Mouse (Mus musculus) embryo, embryonic 10 days (tissue): Measurements from ENCODE around the gene Tgm2.

Experiments used
- DNase-seq: peaks from one replicate; pipeline ENCODE4 v3.0.0-alpha.2; 2015; ENCODE audit warnings: low spot score

Tgm2 gene

DNA sequence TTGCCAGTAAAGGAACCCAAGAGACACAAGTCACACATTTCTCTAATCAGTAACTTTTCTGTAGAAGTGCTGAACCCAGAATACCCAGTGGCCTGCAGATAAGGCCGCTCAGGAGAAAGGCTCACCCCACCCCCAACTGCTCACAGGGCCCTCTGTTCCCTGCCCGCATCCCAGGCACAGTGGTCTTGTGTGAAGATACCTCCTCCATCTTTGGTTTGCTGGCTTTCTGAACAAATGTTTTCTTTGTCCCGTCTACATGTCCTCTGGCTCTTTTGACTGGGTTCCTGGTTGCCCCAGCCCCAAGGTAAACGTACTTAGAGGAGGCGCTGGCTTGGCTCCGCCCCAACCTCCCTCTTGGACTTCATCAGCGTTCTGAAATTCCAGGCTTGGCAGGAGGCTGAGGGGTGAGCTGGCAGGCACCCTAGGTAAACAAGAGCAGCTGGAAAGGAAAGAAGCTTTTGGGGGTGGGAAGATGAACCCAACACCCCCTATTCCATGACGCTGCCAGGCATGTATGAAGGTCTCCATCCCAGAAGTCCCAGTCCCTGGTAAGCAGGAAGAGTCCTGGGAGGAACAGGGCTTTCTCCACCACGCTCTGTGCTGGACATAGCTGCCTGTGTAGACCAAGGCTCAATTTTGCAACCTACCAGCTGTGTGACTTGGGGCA is 32.5 kb downstream of the Tgm2 start:
- DNase-seq: peak; percentile 31

DNA sequence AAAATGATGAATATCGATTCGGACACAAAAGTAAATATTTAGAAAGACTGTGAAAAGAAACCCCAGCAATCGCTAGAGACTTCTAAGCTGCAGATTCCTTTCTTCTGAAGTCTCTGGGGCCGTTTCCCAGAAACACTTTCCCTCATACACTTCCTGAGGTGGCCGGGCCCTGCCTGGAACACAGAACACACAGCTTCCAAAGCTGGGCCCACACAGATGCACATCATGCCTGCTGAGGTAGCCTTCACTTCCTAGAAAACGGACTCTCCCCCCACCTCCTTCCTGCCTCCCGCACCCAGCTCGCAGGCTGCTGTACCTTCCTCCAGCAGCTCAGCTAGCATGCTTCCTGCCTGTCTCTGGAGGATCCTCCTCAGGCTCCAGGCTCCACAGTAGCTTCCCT is 36.7 kb downstream of the Tgm2 start:
- peak; percentile 10 for DNase-seq

DNA sequence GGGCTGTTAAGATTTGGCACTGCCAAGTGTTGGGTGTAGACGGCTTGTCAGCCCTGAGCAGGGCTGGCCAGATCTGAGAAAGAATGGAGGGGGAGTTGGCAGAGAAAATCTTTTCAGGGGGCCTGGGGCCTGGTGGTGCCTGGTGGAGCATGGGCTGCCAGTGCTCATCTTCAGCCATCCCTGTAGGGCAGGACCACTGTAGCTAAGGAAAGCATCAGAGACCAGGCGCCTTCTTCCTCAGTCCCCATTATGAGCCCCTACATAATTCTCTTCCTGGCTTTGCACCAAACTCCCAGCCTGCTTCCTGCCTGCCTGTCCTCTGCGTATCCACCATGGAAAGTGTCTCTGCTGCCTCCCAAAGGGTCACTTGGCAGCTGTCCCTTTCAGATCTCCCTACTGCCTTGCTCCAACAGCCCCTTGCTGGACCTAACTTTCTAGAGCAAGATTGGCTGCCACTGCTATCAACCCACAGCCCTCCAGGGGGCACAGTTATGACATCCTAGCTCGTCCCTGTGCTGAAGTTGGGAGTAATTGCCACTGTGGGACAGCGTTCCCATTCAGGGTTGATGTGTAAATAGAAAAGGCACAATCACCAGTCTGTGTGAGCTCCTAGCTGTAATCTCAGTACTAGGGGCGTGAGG is 39.2 kb downstream of the Tgm2 start:
- DNase-seq: peak; percentile 85

DNA sequence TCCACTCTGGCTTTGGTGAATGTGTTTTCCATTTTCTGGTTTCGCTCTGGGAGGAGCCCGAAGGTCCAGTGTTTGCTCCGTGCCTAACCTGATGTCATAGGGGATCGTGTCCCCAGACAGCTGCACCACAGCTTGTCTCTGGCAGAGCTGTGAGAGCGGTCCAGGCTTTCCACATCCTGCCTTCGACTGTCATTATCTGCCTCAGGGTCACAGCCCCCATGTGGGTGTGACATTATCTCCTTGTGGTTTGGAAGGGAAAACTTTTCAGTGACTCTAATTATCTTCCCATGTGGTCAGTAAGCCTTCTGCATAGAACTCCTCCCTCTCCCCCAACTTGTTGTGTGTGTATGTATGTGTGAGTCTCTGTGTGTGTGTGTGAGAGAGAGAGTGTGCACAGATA is 40.6 kb downstream of the Tgm2 start:
- no peak for DNase-seq

DNA sequence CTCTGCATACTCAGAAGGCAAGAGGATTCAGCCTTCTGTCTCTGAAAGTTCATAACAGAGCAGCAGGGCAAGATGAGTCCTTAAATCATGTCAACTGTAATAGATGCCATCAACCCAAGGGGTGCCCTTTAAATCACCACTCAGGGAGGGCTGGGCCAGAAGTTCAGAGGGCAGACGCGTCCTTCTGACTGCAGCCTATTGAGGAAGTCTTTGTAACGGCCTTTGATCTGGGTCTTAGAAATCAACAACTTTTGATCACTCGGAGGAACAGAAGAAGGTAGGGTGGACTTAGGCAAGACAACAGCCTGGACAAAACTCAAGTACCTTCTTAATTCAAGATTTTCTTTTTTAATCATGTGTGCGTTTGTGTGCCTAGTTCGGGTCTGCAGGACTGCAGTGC is 41.3 kb downstream of the Tgm2 start:
- peak; percentile 13 for DNase-seq

DNA sequence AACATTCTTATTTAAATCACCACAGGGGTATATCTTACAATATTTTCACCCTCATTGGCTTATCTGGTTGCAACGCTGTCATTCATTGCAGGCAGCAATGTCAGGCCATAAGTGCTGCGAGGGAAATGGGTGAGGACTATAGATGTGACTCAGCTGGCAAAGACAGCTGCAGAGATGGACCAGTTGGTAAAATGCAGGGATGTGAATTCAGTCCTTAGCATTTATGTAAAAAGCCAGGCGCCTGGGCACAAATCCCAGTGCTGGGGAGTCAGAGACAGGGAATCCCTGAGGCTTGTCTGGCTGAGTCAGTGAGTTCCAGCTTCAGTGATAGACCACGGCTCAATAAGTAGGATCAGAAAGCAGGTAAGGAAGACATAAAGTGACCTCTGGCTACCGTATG is 44.5 kb downstream of the Tgm2 start:
- DNase-seq: no peak

DNA sequence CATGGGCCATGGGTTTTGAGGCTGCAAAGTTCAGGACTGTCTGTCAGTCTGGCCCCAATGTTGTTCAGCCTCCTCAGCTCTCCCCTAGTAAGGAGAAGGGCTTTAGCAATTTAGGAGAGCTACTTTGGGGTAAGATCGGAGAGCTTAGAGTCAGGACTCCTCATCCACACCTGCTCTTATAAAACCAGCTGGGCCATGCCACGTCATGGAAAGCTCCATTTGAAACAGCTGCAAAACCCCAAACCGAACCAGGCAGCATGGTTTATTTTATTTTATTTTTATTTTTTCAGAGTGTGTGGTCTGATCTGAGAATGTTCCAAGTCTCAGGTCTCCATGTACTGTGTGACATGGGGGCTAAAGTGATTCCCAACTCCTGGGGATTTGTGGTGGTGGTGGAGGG is 46.7 kb downstream of the Tgm2 start:
- no peak for DNase-seq

DNA sequence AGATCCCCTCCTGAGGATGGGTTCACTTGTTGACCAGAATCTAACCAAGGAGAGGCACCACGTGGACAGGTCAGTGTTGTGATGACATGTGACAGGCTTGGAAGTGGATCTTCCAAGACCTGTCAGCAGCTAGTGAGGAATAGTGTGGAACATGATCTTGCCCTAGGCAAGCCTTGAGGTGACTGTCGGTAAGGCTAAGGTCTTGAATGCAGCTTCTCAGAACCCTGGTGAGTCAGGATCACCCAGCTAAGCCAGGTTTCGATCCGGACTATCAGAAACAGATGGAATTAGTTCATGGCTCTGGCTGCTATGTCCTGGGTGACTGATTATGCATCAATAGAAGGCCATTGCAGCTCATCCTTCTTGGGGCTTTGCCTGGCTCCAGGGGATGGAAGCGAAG is 47.5 kb downstream of the Tgm2 start:
- no peak for DNase-seq

DNA sequence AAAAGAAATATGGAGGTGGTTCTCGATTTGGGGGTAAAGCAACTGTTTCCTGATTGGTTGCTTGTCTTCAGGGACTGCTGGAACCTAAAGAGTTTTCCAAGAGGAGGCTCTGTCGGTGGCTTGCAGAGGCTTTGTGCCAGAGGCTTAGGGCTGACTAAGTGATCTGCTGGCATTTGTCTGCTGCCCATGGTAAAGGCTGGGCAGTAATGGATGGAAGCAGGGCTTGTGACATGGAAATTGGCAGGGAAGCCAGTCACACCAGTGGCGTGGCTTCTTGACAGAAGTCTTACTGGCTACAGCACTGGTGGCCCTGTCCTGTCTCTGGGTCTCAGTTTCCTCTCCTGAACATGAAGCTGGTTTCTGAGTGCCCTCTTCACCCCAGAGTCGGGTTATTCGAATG is 49.2 kb downstream of the Tgm2 start:
- DNase-seq: no peak

DNA sequence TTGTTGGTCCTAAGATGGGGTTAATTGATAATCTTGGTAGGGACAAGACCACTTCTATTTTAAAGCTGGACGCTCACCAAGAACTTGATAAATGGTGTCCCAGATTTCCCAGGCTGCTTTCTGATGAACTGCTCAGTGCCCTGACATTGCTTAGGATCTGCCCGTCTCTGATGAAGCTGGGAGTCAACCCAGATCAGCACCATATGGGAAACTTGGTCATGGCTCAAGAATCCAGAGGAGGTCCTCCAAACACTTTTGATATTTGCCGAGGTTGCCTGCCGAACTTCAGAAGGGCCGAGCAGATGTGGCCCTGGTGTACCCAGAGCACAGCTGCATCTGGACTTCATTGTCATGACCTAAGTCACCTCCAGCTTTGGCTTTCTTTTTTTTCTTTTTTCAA is 51.4 kb downstream of the Tgm2 start:
- no peak for DNase-seq

DNA sequence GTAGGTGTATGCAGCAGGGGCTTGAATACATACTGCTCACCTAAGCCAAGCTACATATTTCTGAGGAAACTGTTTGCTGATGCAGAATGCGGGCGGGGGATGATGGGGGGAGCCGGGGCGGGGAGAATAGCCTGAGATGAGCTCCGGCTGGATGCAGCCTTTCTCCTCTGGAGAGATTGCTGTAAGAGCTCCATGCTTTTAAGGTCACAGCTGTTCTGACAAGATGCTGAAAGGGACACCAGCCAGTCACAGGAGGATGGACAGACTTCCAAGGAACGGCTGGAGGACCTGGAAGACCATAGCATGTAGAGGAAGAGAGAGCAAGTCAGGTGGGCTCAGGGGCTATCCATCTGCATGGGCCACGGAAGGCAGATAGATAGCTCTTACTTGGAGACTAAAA is 51.9 kb downstream of the Tgm2 start:
- no peak for DNase-seq

DNA sequence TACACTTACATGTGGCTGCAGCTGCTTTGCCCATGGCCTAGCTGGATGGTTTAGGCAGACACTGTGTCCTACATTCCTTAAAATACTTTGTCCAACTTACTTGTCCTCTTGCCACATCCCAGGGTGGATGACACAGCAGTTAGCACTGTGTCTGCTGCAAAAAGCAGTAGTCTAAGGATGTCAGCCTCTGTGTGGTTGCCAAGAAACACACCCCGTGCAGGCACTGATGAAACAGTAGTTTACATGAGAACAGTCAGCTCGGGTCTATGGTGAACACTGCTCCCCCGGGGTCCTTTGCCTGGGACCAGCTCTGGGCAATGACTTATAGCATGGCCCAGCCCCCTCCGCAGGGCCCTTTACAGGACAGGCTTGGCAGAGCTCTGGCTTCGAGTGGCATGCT is 52.9 kb downstream of the Tgm2 start:
- no peak for DNase-seq

DNA sequence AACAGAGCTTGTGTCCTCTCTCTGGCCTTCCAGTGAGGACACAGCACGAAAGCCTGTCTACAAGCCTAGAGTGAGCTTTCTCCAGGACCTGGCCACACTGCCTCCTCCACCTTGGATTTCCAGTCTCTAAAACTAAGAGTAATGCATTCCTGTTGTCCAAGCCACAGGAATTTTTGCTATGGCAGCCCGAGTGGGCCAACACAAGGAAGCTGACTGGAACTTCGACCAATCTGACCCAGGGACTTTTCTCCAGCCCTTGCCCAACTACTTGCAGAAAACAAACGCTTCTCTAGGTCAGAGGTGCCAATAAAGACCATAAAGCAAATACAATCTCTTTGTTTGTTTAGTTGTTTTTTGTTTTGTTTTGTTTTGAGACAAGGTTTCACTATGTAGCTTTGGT is 56.1 kb downstream of the Tgm2 start:
- DNase-seq: no peak

DNA sequence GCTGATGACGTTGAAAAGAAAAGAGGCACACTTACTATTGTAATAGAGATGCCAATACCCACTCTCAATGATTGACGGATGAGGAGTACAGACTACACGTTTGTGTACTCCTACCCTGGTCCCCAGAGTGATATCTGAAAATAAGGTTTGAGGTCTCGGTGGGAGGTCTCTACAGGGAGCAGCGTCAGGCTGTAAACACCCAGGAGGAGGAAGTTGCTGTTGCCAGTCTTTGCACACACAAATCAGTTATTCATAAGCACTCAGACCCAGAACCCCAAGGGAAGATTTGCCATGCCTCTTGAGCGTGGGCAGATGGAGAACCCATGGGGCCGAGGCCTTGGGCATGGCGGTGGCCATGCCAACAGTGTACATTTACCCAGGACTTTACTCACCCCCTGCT is 61.8 kb downstream of the Tgm2 start:
- no peak for DNase-seq

DNA sequence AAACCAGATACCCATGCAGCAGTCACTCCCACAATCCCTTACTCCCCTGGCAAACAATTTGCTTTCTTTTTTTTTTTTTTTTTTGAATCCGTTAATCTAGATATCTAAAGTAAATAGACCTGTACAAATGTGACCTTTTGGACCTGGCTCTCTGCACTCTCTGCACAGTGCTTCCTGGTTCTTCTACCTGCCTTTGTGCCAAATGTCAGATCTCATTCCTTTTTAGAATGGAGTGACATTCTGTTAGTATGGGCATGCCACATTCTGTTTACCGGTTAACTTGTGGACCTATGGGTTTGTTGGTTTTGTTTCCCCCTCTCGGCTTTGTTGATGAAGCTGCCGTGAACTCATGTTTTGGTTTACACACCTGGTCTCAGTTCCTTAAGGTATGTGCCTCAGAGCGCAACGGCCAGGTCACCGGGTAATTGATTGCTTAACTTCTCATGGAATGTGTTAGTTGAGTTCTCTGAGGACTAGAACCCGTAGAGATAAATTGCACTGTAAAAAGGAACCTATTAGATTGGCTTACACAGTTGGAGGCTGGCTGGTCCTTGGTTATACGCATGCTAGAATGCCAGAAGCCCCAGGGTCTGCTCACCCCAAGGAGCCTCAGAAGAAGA is 65.5 kb downstream of the Tgm2 start:
- no peak for DNase-seq

DNA sequence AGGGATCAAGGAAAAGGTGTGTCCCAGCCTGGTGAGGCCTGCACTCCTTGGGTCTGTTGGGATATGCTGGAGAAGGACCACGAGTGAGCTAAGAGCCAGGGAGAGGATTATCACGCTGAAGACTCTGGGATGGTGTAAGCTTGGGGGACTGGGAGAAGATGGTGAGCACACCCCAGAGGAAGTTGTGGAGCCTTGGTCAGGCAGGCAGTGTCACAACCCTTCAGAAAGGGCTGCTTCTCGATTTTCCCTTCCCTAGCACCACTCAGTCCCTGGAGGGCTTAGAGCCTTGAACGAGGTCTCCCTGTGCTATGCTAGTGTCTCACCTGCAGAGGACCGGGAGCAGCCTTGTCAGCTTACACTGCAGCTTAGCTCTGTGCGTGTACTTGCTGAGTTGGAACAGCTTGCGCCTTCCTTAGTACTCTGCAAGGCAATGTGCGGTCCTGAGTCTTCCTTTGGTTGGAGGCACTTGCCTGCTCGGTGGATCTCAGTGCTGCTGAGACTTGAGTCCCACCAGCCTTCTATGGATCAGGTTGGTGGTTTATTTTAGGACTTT is 66.3 kb downstream of the Tgm2 start:
- no peak for DNase-seq

DNA sequence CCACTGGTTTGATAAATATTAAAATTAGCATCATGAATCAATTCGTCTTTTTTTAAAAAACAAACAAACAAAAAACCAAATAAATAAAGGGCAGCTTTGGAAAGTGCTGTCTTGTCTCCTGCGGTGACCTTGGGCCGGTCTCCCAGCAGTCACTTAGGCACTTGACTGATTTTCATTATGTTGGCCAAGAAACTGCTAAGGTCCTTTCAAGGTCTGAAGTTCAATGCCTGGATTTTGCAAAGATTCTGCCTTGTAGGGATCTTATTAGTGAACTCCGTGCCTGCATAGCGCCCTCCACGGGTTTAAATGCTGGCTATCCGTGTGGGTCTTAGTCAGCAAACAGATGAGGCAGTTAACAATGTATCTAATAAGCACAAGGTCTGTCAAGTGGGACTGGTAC is 67.3 kb downstream of the Tgm2 start:
- no peak for DNase-seq

DNA sequence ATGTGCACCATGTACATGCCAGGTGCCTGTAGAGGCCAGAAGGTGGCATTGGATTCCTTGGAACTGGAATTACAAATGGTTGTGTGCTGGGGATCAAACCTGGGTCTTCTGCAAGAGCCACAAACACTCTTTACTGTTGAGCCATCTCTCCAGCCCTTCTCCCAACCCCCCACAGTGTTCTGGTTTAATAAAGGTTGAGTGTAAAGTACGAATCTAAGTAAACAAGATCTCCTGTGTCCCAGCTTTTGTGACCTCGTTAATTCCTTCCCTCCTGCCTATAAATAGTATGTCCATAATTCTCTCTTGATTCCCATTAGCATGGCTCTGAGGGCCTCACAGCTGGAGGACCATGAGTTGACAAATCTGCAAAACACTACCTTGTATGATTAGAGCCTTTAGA is 68.3 kb downstream of the Tgm2 start:
- no peak for DNase-seq

DNA sequence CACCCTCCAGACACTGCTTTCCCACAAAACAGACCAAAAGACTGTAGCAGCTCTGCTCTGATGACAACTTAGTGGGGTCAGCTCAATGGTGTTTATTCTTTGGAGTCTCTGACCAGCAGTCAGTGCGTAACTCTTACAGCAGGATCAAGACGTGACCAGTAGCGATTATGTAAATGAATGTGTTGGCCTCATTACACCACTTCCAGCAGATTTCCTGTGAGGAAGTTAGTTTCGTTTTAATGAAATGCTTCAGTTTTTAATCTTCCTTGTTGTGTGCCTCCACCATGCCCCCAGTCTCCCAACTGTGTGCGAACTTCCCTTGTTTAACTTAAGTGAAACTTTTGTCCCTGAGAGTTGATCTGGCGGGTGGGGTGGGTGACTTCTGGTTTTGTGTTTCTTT is 69.5 kb downstream of the Tgm2 start:
- no peak for DNase-seq

DNA sequence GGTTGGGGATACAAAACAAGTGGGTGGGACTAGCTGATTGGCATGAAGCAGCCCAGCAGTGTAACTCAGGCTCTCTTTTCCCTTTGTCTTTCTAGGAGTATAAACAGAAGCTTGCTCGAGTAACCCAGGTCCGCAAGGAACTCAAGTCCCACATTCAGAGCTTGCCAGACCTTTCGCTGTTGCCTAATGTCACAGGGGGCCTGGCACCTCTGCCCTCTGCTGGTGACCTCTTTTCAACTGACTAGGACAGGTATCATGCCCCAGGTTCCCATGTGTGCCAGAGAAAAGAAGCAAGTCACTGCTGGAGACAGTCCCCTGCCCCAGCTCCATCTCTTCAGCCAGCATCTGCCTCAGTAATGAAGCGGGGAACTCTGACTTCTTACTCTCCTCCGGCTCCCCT is 71.4 kb downstream of the Tgm2 start:
- DNase-seq: no peak

DNA sequence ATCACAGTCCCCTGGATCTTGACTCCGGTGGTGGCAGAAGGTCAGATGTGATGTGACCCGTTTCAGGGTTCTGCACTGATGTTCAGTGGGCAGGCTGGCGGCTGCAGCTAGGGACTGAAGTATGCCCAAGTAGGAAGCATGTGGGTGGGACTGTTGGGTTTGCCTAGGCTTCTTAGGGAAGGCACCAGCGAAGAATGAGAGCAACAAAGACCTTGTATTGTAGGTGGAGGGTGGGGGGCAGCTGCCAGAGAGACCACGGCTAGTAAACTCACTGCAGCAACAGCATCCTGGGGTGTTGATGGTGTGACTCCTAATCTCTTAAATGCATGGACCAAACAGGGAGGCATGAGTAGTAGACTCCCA is 74.6 kb downstream of the Tgm2 start:
- no peak for DNase-seq

DNA sequence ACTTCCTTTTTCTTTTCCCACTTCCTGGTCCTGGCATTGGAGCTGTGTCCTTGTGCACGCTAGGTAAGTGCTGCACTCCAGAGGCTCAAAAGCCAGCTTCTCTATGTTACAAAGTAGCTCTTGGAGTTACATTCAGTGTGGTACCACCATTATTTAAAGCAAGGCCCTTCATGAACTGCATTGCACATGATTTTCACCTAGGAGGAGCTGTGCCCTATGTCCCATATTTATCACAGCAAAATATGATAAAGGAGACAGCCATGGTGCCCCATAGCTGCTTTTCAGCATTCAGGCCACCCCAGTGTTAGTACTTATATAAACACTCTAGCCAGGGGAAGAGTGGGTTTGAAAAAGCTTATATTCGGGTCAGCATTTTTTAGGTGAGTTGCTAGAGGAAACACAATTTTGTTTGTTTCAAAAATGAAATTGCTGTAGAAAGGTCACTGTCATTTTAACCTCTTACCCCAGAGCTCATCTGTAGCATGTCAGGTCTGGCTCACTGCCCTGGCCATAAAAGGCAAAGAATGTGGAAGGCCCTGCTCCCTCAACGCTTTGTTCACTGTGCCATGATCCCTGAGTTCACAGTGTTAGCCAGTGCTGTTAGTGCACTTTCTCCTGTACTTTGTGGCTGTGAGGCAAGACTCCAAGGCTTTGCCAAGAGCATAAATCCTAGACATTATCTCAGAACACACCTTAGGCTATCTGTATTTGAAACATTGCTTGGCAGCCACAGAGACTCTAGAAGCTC is 75.2 kb downstream of the Tgm2 start:
- DNase-seq: no peak

DNA sequence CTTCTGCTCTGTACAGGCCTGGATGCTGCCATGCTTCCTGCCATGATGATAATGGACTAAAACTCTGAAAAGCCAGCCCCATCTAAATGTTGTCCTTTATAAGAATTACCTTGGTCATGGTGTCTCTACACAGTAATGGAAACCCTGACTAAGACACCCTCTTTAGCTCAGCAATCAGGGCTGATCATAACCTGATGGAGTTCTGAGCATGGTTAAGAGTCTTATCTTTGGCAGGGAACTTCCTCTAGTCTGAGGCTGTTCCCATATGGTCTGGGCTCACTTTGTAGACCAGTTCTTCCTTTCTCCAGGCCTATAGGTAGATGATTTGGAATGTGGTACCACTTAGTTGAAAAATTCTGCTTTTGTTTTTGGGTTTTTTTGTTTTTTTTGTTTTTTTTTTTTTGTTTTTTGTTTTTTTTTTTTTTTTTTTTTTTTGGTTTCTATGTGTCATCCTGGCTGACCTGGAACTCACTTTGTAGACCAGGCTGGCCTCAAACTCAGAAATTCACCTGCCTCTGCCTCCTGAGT is 77.7 kb downstream of the Tgm2 start:
- no peak for DNase-seq
